Mouse (Mus musculus) forebrain, embryonic 14.5 days (tissue): ENCODE results near the gene Dnaaf5. TPM values are rescaled to one million over a fixed set of nuclear protein-coding genes. Genes with fewer than 3 reads are reported as not detected.

ENCODE experiments used
- ATAC-seq: fragments of 200-750 bp; cut with Nextera tagmentation; 2 replicates; pipeline ENCODE4 v1.8.0; 2017; ENCODE audit warnings: mild to moderate bottlenecking, moderate library complexity
- DNase-seq: peaks from one replicate; pipeline ENCODE4 v3.0.0-alpha.2; 2015; ENCODE audit warnings: low spot score
- H3K27ac ChIP-seq: fragments of 300-500 bp; sonication (generic); 2 replicates; pipeline ENCODE4 v1.5.1; 2014; ENCODE audit warnings: low read depth, mild to moderate bottlenecking, control low read depth, low read length, moderate library complexity
- H3K27me3 ChIP-seq: fragments of 300-500 bp; sonication (generic); replicated peaks from 2 replicates; pipeline ENCODE4 v1.6.1; 2014; ENCODE audit warnings: low read length, control low read depth, mixed read lengths; ENCODE audit not compliant: control insufficient read depth, insufficient read depth
- H3K36me3 ChIP-seq: fragments of 300-500 bp; sonication (generic); 2 replicates; pipeline ENCODE4 v1.6.1; 2014; ENCODE audit warnings: low read length, control low read depth; ENCODE audit not compliant: control insufficient read depth, insufficient read depth
- H3K4me1 ChIP-seq: fragments of 300-500 bp; sonication (generic); 2 replicates; pipeline ENCODE4 v1.6.1; 2014; ENCODE audit warnings: antibody characterized with exemption, low read length, control low read depth; ENCODE audit not compliant: control insufficient read depth, insufficient read depth
- H3K4me2 ChIP-seq: fragments of 300-500 bp; sonication (generic); 2 replicates; pipeline ENCODE4 v1.6.1; 2014; ENCODE audit warnings: mild to moderate bottlenecking, control low read depth, low read length
- H3K4me3 ChIP-seq: fragments of 300-500 bp; sonication (generic); 2 replicates; pipeline ENCODE4 v1.5.1; 2014; ENCODE audit warnings: low read depth, low read length, control low read depth
- H3K9ac ChIP-seq: fragments of 300-500 bp; sonication (generic); 2 replicates; pipeline ENCODE4 v1.6.1; 2014; ENCODE audit warnings: mild to moderate bottlenecking, low read length, control low read depth, moderate library complexity
- H3K9me3 ChIP-seq: fragments of 300-500 bp; sonication (generic); replicated peaks from 2 replicates; pipeline ENCODE4 v1.6.1; 2016; ENCODE audit warnings: low read length, control low read depth, mixed read lengths; ENCODE audit not compliant: control insufficient read depth
- WGBS: fragments of 180-500 bp; shearing (Covaris S2); extraction: QIAGEN DNeasy Blood & Tissue Kit; methylation state at CpG from one replicate; pipeline ENCODE4 v1.1.7; 2014; 5-methylcytosine and 5-hydroxymethylcytosine counted together
- polyA plus RNA-seq: library from polyadenylated mRNA; unstranded; fragments of >200 nt; fragmentation: Nextera tagmentation; extraction: Ambion mirVana; gene quantifications from 2 replicates; pipeline ENCODE4 v1.2.1, GENCODE M21; 2014

Dnaaf5 gene
- polyA plus RNA-seq = 2.5 and 2.6 TPM in 2 replicates

GRCm38 (mm10) chr5:139149681-139150602 lies at the start of gene Dnaaf5, which contains the start of gene Prkar1b:
Gene Dnaaf5 (plus strand): TSS chr5:139150223.
Gene Prkar1b (minus strand): TSS chr5:139150001.
- ATAC-seq = peak; percentile 96
- WGBS = under 1% methylated on average over 85 of the region's 87 CpGs
- peaks cover 7% of the 10 kb centered on the region; the same call in 1 of the 2 replicates for H3K4me1 ChIP-seq

DNA sequence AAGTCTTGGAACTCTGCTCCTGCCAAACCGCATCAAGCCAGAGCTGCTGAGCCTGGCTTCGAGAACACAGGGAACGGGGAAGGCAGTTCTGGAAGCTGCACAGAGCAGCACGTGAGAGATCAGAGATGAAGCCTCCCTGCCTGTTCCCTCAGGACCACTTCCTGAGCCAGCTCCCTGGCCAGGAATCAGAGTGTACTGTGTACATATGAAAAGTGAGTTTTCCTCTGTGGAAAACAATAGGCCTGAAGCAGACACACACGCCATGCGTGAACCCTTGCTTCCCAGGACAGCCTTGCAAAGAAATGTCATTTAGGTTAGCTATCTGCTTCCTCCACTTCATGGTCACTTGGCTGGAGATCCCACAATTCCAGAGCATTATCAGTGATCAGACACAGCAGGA lies 48.2 kb upstream of the Dnaaf5 start:
- no peak overlapping the region for H3K9ac ChIP-seq
- H3K27me3 ChIP-seq = no peaks in the 10 kb centered on the region
- H3K9me3 ChIP-seq = no peaks in the 10 kb centered on the region
- H3K27ac ChIP-seq = no peak overlapping the region
- 0 out of 2 replicates have a peak, but pooled peaks cover 3% of the 10 kb centered on the region for H3K36me3 ChIP-seq
- H3K4me1 ChIP-seq = peaks cover 7% of the 10 kb centered on the region
- ATAC-seq = no peak
- H3K4me2 ChIP-seq = no peak overlapping the region
- WGBS = 77% methylated on average over 6 of the region's 6 CpGs
- H3K4me3 ChIP-seq = no peak overlapping the region
- DNase-seq = no peak

More at GRCm38 (mm10) chr5:139149681-139150602, at the start of gene Dnaaf5, which contains the start of gene Prkar1b:
- Histone ChIP-seq H3K4me2 (peak within 1 kb of the TSS; percentile 91), H3K9ac (peak within 1 kb of the TSS; percentile 75), H3K9me3 (no peaks in the 10 kb centered on the region), H3K36me3 (peaks cover 25% of the 10 kb centered on the region), H3K4me3 (peak within 1 kb of the TSS; percentile 96), H3K27ac (peak within 1 kb of the TSS; percentile 44; the same call in 1 of the 2 replicates), H3K27me3 (no peaks in the 10 kb centered on the region)
- peak; percentile 99 for DNase-seq

DNA sequence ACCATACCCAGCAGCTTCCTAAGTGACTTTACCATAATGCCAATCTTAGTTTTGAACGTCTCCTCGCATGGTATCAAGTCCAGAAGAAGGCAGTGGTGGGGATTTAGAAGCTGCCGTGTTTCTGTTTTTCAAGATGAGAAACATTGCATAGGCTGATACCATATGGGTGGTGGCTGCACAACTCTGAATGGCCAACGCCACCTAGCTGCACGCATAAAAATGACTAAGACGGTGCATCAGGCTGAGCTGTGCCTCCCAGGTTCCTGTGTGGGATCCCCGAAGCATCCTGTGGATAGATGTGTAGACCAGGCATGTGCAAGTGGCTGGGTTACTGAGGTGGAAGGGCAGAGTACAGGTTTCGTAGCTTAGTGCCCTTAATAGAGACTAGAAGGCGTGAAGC lies 42.2 kb upstream of the Dnaaf5 start:
- DNase-seq = no peak
- ATAC-seq = no peak
- H3K9ac ChIP-seq = no peak overlapping the region

GRCm38 (mm10) chr5:139110140-139110855 lies 39.7 kb upstream of the Dnaaf5 start:
- Histone ChIP-seq H3K9me3 (no peaks in the 10 kb centered on the region), H3K4me1 (no peaks in the 10 kb centered on the region; the same call in 1 of the 2 replicates), H3K27me3 (no peaks in the 10 kb centered on the region), H3K36me3 (0 out of 2 replicates have a peak, but pooled peaks cover 3% of the 10 kb centered on the region), H3K4me2 (no peak overlapping the region), H3K4me3 (no peak overlapping the region), H3K9ac (no peak overlapping the region), H3K27ac (no peak overlapping the region)
- ATAC-seq (no peak), DNase-seq (no peak)
- WGBS = 83% methylated on average over 2 of the region's 2 CpGs

More for the DNA sequence above, 42.2 kb upstream of the Dnaaf5 start:
- no peaks in the 10 kb centered on the region for H3K9me3 ChIP-seq
- H3K4me2 ChIP-seq = no peak overlapping the region
- H3K27ac ChIP-seq = no peak overlapping the region
- H3K36me3 ChIP-seq = 0 out of 2 replicates have a peak, but pooled peaks cover 3% of the 10 kb centered on the region
- no peaks in the 10 kb centered on the region; the same call in 1 of the 2 replicates for H3K4me1 ChIP-seq
- WGBS = 77% methylated on average over 9 of the region's 9 CpGs
- no peak overlapping the region for H3K4me3 ChIP-seq
- no peaks in the 10 kb centered on the region for H3K27me3 ChIP-seq

GRCm38 (mm10) chr5:139111991-139112390 lies 38.0 kb upstream of the Dnaaf5 start:
- WGBS = 56% methylated on average over 9 of the region's 9 CpGs
- no peak overlapping the region for H3K4me2 ChIP-seq
- H3K4me1 ChIP-seq = no peaks in the 10 kb centered on the region; the same call in 1 of the 2 replicates
- H3K9ac ChIP-seq = no peak overlapping the region
- no peak overlapping the region for H3K27ac ChIP-seq
- ATAC-seq (no peak), DNase-seq (no peak)
- no peaks in the 10 kb centered on the region for H3K9me3 ChIP-seq
- H3K4me3 ChIP-seq = no peak overlapping the region
- H3K36me3 ChIP-seq = no peaks in the 10 kb centered on the region
- no peaks in the 10 kb centered on the region for H3K27me3 ChIP-seq

GRCm38 (mm10) chr5:139112418-139112817 lies 37.6 kb upstream of the Dnaaf5 start:
- H3K4me3 ChIP-seq = no peak overlapping the region
- H3K4me2 ChIP-seq = no peak overlapping the region
- no peak overlapping the region for H3K27ac ChIP-seq
- ATAC-seq = no peak
- H3K9ac ChIP-seq = no peak overlapping the region
- DNase-seq = no peak
- H3K36me3 ChIP-seq = no peaks in the 10 kb centered on the region
- no peaks in the 10 kb centered on the region for H3K9me3 ChIP-seq
- no peaks in the 10 kb centered on the region for H3K27me3 ChIP-seq
- no peaks in the 10 kb centered on the region; the same call in 1 of the 2 replicates for H3K4me1 ChIP-seq
- WGBS = 70% methylated on average over 9 of the region's 9 CpGs

DNA sequence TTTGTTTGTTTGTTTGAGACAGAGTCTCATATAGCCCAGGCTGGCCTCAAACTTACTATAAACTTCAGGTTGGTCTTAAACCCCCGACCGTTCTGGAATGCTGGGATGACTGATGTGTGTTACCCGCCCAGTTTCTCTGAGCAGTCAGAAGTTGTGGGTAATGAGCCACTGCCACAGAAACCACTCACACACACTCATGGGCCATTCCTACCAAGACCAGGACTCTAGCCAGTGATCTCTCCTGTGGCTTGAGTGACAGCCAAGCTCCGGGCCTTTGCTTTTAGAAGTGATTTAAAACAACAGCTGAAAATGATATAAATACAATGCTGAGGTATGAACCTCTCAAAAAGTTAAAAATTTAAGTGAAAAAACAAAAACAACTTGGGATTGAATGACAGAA lies 35.1 kb upstream of the Dnaaf5 start:
- 83% methylated on average over 4 of the region's 4 CpGs for WGBS
- no peak overlapping the region for H3K27ac ChIP-seq
- no peak overlapping the region for H3K9ac ChIP-seq
- DNase-seq = no peak
- H3K4me3 ChIP-seq = no peak overlapping the region
- no peaks in the 10 kb centered on the region for H3K9me3 ChIP-seq
- H3K36me3 ChIP-seq = no peaks in the 10 kb centered on the region
- no peak for ATAC-seq
- no peaks in the 10 kb centered on the region for H3K27me3 ChIP-seq
- H3K4me2 ChIP-seq = no peak overlapping the region
- H3K4me1 ChIP-seq = no peaks in the 10 kb centered on the region; the same call in 1 of the 2 replicates

DNA sequence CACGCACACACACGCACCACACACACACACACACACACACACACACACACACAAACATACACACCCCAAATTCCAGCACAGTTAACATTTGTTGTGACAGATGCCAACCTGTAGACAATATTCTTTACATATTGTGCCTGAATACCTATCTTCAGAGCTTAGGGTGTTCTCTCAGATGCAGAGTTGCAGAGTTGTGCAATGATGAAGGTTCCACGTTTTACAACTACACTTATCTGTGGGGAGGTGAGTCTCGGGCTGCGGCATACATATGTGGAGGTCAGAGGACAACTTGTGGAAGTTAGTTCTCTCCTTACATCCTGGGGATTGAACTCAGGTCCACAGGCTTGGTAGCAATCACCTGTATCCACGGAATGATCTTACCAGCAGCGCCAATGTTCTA lies 34.5 kb upstream of the Dnaaf5 start:
- Histone ChIP-seq H3K36me3 (no peaks in the 10 kb centered on the region), H3K4me1 (no peaks in the 10 kb centered on the region; the same call in 1 of the 2 replicates), H3K4me2 (no peak overlapping the region), H3K9me3 (no peaks in the 10 kb centered on the region), H3K9ac (no peak overlapping the region), H3K4me3 (no peak overlapping the region), H3K27me3 (no peaks in the 10 kb centered on the region), H3K27ac (no peak overlapping the region)
- no peak for DNase-seq
- no peak for ATAC-seq
- 92% methylated on average over 7 of the region's 7 CpGs for WGBS
